Mouse (Mus musculus): ENCODE measurements around the gene Ambn.
"Not testable (repeated sequence)": the region's sequence is repeated elsewhere in the genome, so short reads cannot be mapped to it uniquely, and the experiment has no call there.

Ambn gene

GRCm38 (mm10) chr5:88455691-88456090 is at the start of gene Ambn:
TSS of gene Ambn (plus strand) at chr5:88455991.
- no peak for DNase-seq (ENCODE audit: low spot score)

- no peak for DNase-seq (ENCODE audit: low spot score)
Measured at GRCm38 (mm10) chr5:88420319-88421065, 35.3 kb upstream of the Ambn start.

GRCm38 (mm10) chr5:88424892-88425291 is 30.9 kb upstream of the Ambn start:
- DNase-seq (ENCODE audit: low spot score): not testable (repeated sequence)

- DNase-seq (ENCODE audit: low spot score): no peak
Measured at GRCm38 (mm10) chr5:88426753-88427152, 29.0 kb upstream of the Ambn start.

GRCm38 (mm10) chr5:88467471-88467870 is 11.7 kb downstream of the Ambn start:
- no peak for DNase-seq (ENCODE audit: low spot score)

GRCm38 (mm10) chr5:88468807-88469704 is 13.3 kb downstream of the Ambn start:
- no peak for DNase-seq (ENCODE audit: low spot score)

GRCm38 (mm10) chr5:88487675-88488074 is 31.9 kb downstream of the Ambn start, which contains the start of gene Enam:
TSS of gene Enam (plus strand) at chr5:88487975.
- DNase-seq (ENCODE audit: low spot score): no peak

- no peak for DNase-seq (ENCODE audit: low spot score)
Measured at GRCm38 (mm10) chr5:88489004-88489403, 33.2 kb downstream of the Ambn start.

GRCm38 (mm10) chr5:88491111-88491510 is 35.3 kb downstream of the Ambn start:
- no peak for DNase-seq (ENCODE audit: low spot score)

GRCm38 (mm10) chr5:88499781-88500180 is 44.0 kb downstream of the Ambn start:
- DNase-seq (ENCODE audit: low spot score): no peak

- DNase-seq (ENCODE audit: low spot score): no peak
Measured at GRCm38 (mm10) chr5:88508555-88508954, 52.8 kb downstream of the Ambn start.

- DNase-seq (ENCODE audit: low spot score): no peak
Measured at GRCm38 (mm10) chr5:88508990-88509389, 53.2 kb downstream of the Ambn start.

All from ovary, postnatal 14 days (tissue).